Mouse (Mus musculus) erythroblast, embryonic 14.5 days (primary cell): ENCODE results near the gene Mtus2.

Experiments used
- GATA1 ChIP-seq: IDR thresholded peaks from 2 replicates; pipeline ENCODE4 v1.6.1; 2012; ENCODE audit warnings: low read length, inconsistent platforms, mixed read lengths
- TAL1 ChIP-seq: IDR thresholded peaks from 3 replicates; pipeline ENCODE4 v1.6.1; 2012; ENCODE audit warnings: low read length, inconsistent platforms, mixed read lengths

GRCm38 (mm10) chr5:148224004-148224403 lies 266.9 kb downstream of the Mtus2 start:
- TF ChIP-seq GATA1 (no peak), TAL1 (no peak)
